Mouse (Mus musculus) thymus, adult 2 months (tissue): Measurements from ENCODE around the gene Zfp799.

Experiments
- CTCF ChIP-seq: fragments of 200-500 bp; IDR thresholded peaks from 2 replicates; pipeline ENCODE4 v1.5.1; 2012; ENCODE audit warnings: mild to moderate bottlenecking, control low read depth, low read length, moderate library complexity, borderline replicate concordance; ENCODE audit not compliant: control insufficient read depth, poor library complexity, insufficient read depth; ENCODE audit errors: extremely low read depth
- POLR2A ChIP-seq: fragments of 200-500 bp; IDR thresholded peaks from 2 replicates; pipeline ENCODE4 v1.6.1; 2012; ENCODE audit warnings: mild to moderate bottlenecking, low read length, control low read depth, moderate library complexity; ENCODE audit not compliant: control insufficient read depth, poor library complexity, insufficient read depth; ENCODE audit errors: extremely low read depth

GRCm38 (mm10) chr17:32788576-32788975, 41.5 kb downstream of the Zfp799 start:
- TF ChIP-seq CTCF (no peak), POLR2A (no peak)
